ENCODE assay signal across 8 mouse cellular contexts in the genomic region with DNA sequence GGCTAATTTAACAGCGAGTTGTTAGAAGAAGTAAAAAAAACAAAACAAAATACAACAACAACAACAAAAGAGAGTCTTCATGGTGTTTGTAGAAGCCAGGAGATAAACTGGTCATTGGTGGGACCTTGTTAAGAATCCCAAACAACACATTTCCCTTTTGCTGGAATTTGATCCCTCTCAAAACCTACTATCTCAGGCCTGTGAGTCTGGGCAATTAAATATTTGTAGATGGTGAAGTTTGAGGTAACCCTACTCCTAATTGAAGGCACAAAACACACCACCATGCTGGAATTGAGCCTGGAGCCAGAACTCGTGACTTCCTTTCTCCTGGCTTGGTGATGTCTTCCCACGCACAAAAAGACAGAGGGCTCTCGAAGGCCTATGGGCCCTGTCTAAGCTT.
DNase-seq lines count a peak whose midpoint lies in the region; ATAC-seq and TF ChIP-seq lines count a peak whose summit lies in the region.

No protein-coding gene starts in this region.

- DNase-seq in heart, adult 11 months = peak; percentile 45
- DNase-seq in heart, adult 2 months = no peak
- no peak for DNase-seq in urinary bladder, postnatal 36 days (ENCODE audit: low spot score in 2 of 2)
- no peak for DNase-seq in ovary, postnatal 10 days (ENCODE audit: low spot score)
- no peak for DNase-seq in spleen, postnatal 36 days (ENCODE audit: low spot score in 2 of 2)

- intact Hi-C loops in heart, adult 2 months (cut with DNase I) = no loop called here

- no peaks in the 10 kb centered on the region for H3K4me1 ChIP-seq in heart, adult 2 months (ENCODE audit: control insufficient read depth, insufficient read depth, low read length)
- H3K4me1 ChIP-seq in E14TG2a.4 (replicated peaks; ENCODE audit: low read depth, low read length) = peaks cover 20% of the 10 kb centered on the region
- peaks cover 14% of the 10 kb centered on the region for H3K4me1 ChIP-seq in forebrain, embryonic 15.5 days
- 0 out of 2 replicates have a peak, but pooled peaks cover 5% of the 10 kb centered on the region for H3K4me1 ChIP-seq in liver, embryonic 12.5 days

- no peak for ATAC-seq in forebrain, embryonic 15.5 days (replicated peaks)
- ATAC-seq in liver, embryonic 12.5 days = no peak

- H3K36me3 ChIP-seq in heart, adult 2 months (ENCODE audit: control insufficient read depth, insufficient read depth, low read length) = no peaks in the 10 kb centered on the region
- H3K36me3 ChIP-seq in E14TG2a.4 (ENCODE audit: insufficient read depth, low read length) = no peaks in the 10 kb centered on the region
- H3K36me3 ChIP-seq in forebrain, embryonic 15.5 days = no peaks in the 10 kb centered on the region
- no peaks in the 10 kb centered on the region for H3K36me3 ChIP-seq in liver, embryonic 12.5 days

- no peak for TF ChIP-seq EP300 in heart, adult 2 months (IDR thresholded peaks at IDR 0.05; ENCODE audit: insufficient read depth, low read depth, low read length)

- TF ChIP-seq CTCF in heart, adult 2 months (IDR thresholded peaks at IDR 0.05) = no peak
- no peak for TF ChIP-seq CTCF in E14TG2a.4 (conservative IDR thresholded peaks at IDR 0.05; ENCODE audit: low read length)

- H3K4me2 ChIP-seq in forebrain, embryonic 15.5 days (replicated peaks) = peak overlapping the region; percentile 76
- peak overlapping the region; percentile 70 for H3K4me2 ChIP-seq in liver, embryonic 12.5 days

- no peaks in the 10 kb centered on the region for H3K9me3 ChIP-seq in E14TG2a.4 (ENCODE audit: low read length)
- no peaks in the 10 kb centered on the region for H3K9me3 ChIP-seq in forebrain, embryonic 15.5 days
- H3K9me3 ChIP-seq in liver, embryonic 12.5 days (replicated peaks) = no peaks in the 10 kb centered on the region

- H3K9ac ChIP-seq in heart, adult 2 months (ENCODE audit: low read depth, low read length) = no peak overlapping the region
- H3K9ac ChIP-seq in forebrain, embryonic 15.5 days (replicated peaks) = peak overlapping the region; percentile 40; the same call in 1 of the 2 replicates
- H3K9ac ChIP-seq in liver, embryonic 12.5 days = no peak overlapping the region

- WGBS in heart, adult 2 months = 73% methylated on average over 4 of the region's 4 CpGs
- 31% methylated on average over 4 of the region's 4 CpGs for WGBS in forebrain, embryonic 15.5 days
- WGBS in liver, embryonic 12.5 days (ENCODE audit: insufficient replicate concordance) = 51% methylated on average over 4 of the region's 4 CpGs

- no peak overlapping the region; the same call in 1 of the 2 replicates for H3K4me3 ChIP-seq in heart, adult 2 months
- peak overlapping the region; percentile 72 for H3K4me3 ChIP-seq in E14TG2a.4 (replicated peaks; ENCODE audit: low read length)
- peak overlapping the region; percentile 46 for H3K4me3 ChIP-seq in forebrain, embryonic 15.5 days
- H3K4me3 ChIP-seq in liver, embryonic 12.5 days = no peak overlapping the region

- H3K27ac ChIP-seq in heart, adult 2 months = no peak overlapping the region
- H3K27ac ChIP-seq in forebrain, embryonic 15.5 days (replicated peaks) = peak overlapping the region; percentile 65
- no peak overlapping the region for H3K27ac ChIP-seq in liver, embryonic 12.5 days

- no peaks in the 10 kb centered on the region for H3K27me3 ChIP-seq in heart, adult 2 months (ENCODE audit: control insufficient read depth, insufficient read depth, low read length)
- H3K27me3 ChIP-seq in E14TG2a.4 (ENCODE audit: insufficient read depth, low read length) = peaks cover 46% of the 10 kb centered on the region
- no peaks in the 10 kb centered on the region for H3K27me3 ChIP-seq in forebrain, embryonic 15.5 days
- peaks cover 22% of the 10 kb centered on the region for H3K27me3 ChIP-seq in liver, embryonic 12.5 days (replicated peaks)

- no peaks in the 10 kb centered on the region for H3K79me2 ChIP-seq in heart, adult 2 months (replicated peaks; ENCODE audit: control insufficient read depth, insufficient read depth, low read length)

- TF ChIP-seq POLR2A in heart, adult 2 months (IDR thresholded peaks at IDR 0.05; ENCODE audit: insufficient read depth, low read depth, low read length) = no peak

Comparison
In these comparisons a context has a peak if more than half of its experiments do, and no peak if none do; other contexts are left out.
1. H3K4me3 ChIP-seq: peak in E14TG2a.4 (single experiment) and forebrain, embryonic 15.5 days (single experiment); none in heart, adult 2 months (single experiment) and liver, embryonic 12.5 days (single experiment).